Mouse (Mus musculus) lung, postnatal 0 days (tissue): ENCODE measurements at regions not wholly inside any gene's neighbourhood (a gene's known extent, or its start where the extent isn't known, plus 50 kb on each side); places are given as distances from the start of the nearest gene placed in this dataset.

Experiments used
- ATAC-seq: fragments of 200-750 bp; cut with Nextera tagmentation; 2 replicates; pipeline ENCODE4 v1.8.0; 2017; ENCODE audit warnings: moderate library complexity
- DNase-seq: peaks from one replicate; pipeline ENCODE4 v3.0.0-alpha.2; 2016; ENCODE audit warnings: low spot score
- H3K27ac ChIP-seq: fragments of 300-500 bp; sonication (generic); 2 replicates; pipeline ENCODE4 v1.5.1; 2014; ENCODE audit warnings: antibody characterized with exemption, mild to moderate bottlenecking, low read length, mixed read lengths
- H3K27me3 ChIP-seq: fragments of 300-500 bp; sonication (generic); replicated peaks from 2 replicates; pipeline ENCODE4 v1.6.1; 2014; ENCODE audit warnings: low read length, mixed read lengths; ENCODE audit not compliant: insufficient read depth
- H3K36me3 ChIP-seq: fragments of 300-500 bp; sonication (generic); 2 replicates; pipeline ENCODE4 v1.6.1; 2014; ENCODE audit warnings: low read length, mixed read lengths; ENCODE audit not compliant: insufficient read depth
- H3K4me1 ChIP-seq: fragments of 300-500 bp; sonication (generic); 2 replicates; pipeline ENCODE4 v1.6.1; 2014; ENCODE audit warnings: antibody characterized with exemption, low read depth, low read length, mixed read lengths; ENCODE audit not compliant: insufficient read depth
- H3K4me2 ChIP-seq: fragments of 300-500 bp; sonication (generic); replicated peaks from 2 replicates; pipeline ENCODE4 v1.6.1; 2014; ENCODE audit warnings: low read depth, mild to moderate bottlenecking, low read length, moderate library complexity, mixed read lengths
- H3K4me3 ChIP-seq: fragments of 300-500 bp; sonication (generic); 2 replicates; pipeline ENCODE4 v1.5.1; 2014; ENCODE audit warnings: low read depth, low read length
- H3K9ac ChIP-seq: fragments of 300-500 bp; sonication (generic); replicated peaks from 2 replicates; pipeline ENCODE4 v1.6.1; 2014; ENCODE audit warnings: low read depth, mild to moderate bottlenecking
- H3K9me3 ChIP-seq: fragments of 300-500 bp; sonication (generic); 2 replicates; pipeline ENCODE4 v1.6.1; 2016; ENCODE audit warnings: low read length, mixed read lengths
- CTCF ChIP-seq: IDR thresholded peaks from 2 replicates; pipeline ENCODE4 v1.5.1; 2016; ENCODE audit warnings: antibody characterized with exemption, mild to moderate bottlenecking
- EP300 ChIP-seq: IDR thresholded peaks from 2 replicates; pipeline ENCODE4 v1.6.1; 2016; ENCODE audit warnings: antibody characterized with exemption, mild to moderate bottlenecking, control low read depth
- WGBS: fragments of 180-500 bp; shearing (Covaris S2); extraction: QIAGEN DNeasy Blood & Tissue Kit; methylation state at CpG from one replicate; pipeline ENCODE4 v1.1.7; 2014; 5-methylcytosine and 5-hydroxymethylcytosine counted together

- Histone ChIP-seq H3K4me2 (no peak overlapping the region), H3K27ac (no peak overlapping the region), H3K27me3 (no peaks in the 10 kb centered on the region), H3K36me3 (no peaks in the 10 kb centered on the region), H3K4me3 (no peak overlapping the region), H3K9ac (no peak overlapping the region), H3K4me1 (no peaks in the 10 kb centered on the region), H3K9me3 (no peaks in the 10 kb centered on the region)
- DNase-seq (no peak), ATAC-seq (no peak)
- WGBS, result 82% methylated on average over 3 of the region's 3 CpGs
- no peak for TF ChIP-seq EP300
- TF ChIP-seq CTCF, result no peak
These were observed 352.3 kb downstream of the Gm826 start for GRCm38 (mm10) chr2:159981694-159982093.

GRCm38 (mm10) chr2:159950369-159950768 lies 383.6 kb downstream of the Gm826 start:
- Histone ChIP-seq H3K4me1 (no peaks in the 10 kb centered on the region), H3K27ac (no peak overlapping the region), H3K27me3 (no peaks in the 10 kb centered on the region), H3K9me3 (no peaks in the 10 kb centered on the region), H3K36me3 (no peaks in the 10 kb centered on the region), H3K9ac (no peak overlapping the region), H3K4me3 (no peak overlapping the region), H3K4me2 (no peak overlapping the region)
- no peak for ATAC-seq
- TF ChIP-seq CTCF, result no peak
- no peak for TF ChIP-seq EP300
- no peak for DNase-seq
- 14% methylated on average over 1 of the region's 1 CpGs for WGBS

GRCm38 (mm10) chr2:159949046-159949445 lies 384.9 kb downstream of the Gm826 start:
- Histone ChIP-seq H3K4me1 (no peaks in the 10 kb centered on the region), H3K27me3 (no peaks in the 10 kb centered on the region), H3K27ac (no peak overlapping the region), H3K9me3 (no peaks in the 10 kb centered on the region), H3K9ac (no peak overlapping the region), H3K4me3 (no peak overlapping the region), H3K36me3 (no peaks in the 10 kb centered on the region), H3K4me2 (no peak overlapping the region)
- DNase-seq, result peak; percentile 29
- 69% methylated on average over 4 of the region's 4 CpGs for WGBS
- TF ChIP-seq CTCF, result no peak
- TF ChIP-seq EP300, result no peak
- no peak for ATAC-seq

GRCm38 (mm10) chr2:159930744-159931143 lies 403.2 kb downstream of the Gm826 start:
- Histone ChIP-seq H3K27me3 (no peaks in the 10 kb centered on the region), H3K4me3 (no peak overlapping the region), H3K4me2 (no peak overlapping the region), H3K9ac (no peak overlapping the region), H3K36me3 (no peaks in the 10 kb centered on the region), H3K9me3 (no peaks in the 10 kb centered on the region), H3K27ac (no peak overlapping the region), H3K4me1 (no peaks in the 10 kb centered on the region)
- ATAC-seq (no peak), DNase-seq (no peak)
- no peak for TF ChIP-seq CTCF
- no peak for TF ChIP-seq EP300
- 69% methylated on average over 2 of the region's 2 CpGs for WGBS

GRCm38 (mm10) chr2:159889701-159890100 lies 444.3 kb downstream of the Gm826 start:
- Histone ChIP-seq H3K4me2 (no peak overlapping the region), H3K9ac (no peak overlapping the region), H3K4me3 (no peak overlapping the region), H3K27ac (no peak overlapping the region), H3K4me1 (no peaks in the 10 kb centered on the region), H3K36me3 (no peaks in the 10 kb centered on the region), H3K9me3 (no peaks in the 10 kb centered on the region), H3K27me3 (no peaks in the 10 kb centered on the region)
- TF ChIP-seq CTCF, result no peak
- TF ChIP-seq EP300, result no peak
- 44% methylated on average over 2 of the region's 2 CpGs for WGBS
- no peak for DNase-seq
- no peak for ATAC-seq

GRCm38 (mm10) chr2:159884773-159885459 lies 449.0 kb downstream of the Gm826 start:
- H3K4me1 ChIP-seq, result no peaks in the 10 kb centered on the region
- no peaks in the 10 kb centered on the region for H3K9me3 ChIP-seq
- no peak overlapping the region for H3K9ac ChIP-seq
- WGBS, result 55% methylated on average over 6 of the region's 6 CpGs
- no peak overlapping the region for H3K27ac ChIP-seq
- TF ChIP-seq EP300, result no peak
- no peak for DNase-seq
- ATAC-seq, result no peak
- no peak overlapping the region for H3K4me3 ChIP-seq
- H3K4me2 ChIP-seq, result no peak overlapping the region
- H3K27me3 ChIP-seq, result no peaks in the 10 kb centered on the region
- H3K36me3 ChIP-seq, result no peaks in the 10 kb centered on the region

- no peaks in the 10 kb centered on the region for H3K36me3 ChIP-seq
- TF ChIP-seq CTCF (no peak), EP300 (no peak)
- no peaks in the 10 kb centered on the region for H3K4me1 ChIP-seq
- no peak for DNase-seq
- H3K9me3 ChIP-seq, result no peaks in the 10 kb centered on the region
- WGBS, result 51% methylated on average over 2 of the region's 2 CpGs
- no peak overlapping the region for H3K27ac ChIP-seq
- H3K27me3 ChIP-seq, result no peaks in the 10 kb centered on the region
- no peak for ATAC-seq
- no peak overlapping the region for H3K9ac ChIP-seq
- no peak overlapping the region for H3K4me2 ChIP-seq
- H3K4me3 ChIP-seq, result no peak overlapping the region
These were observed 467.0 kb downstream of the Gm826 start for GRCm38 (mm10) chr2:159866981-159867380.
